Mouse (Mus musculus) heart, postnatal 25 days (tissue): Measurements from ENCODE around the gene Glis1. TPM values are rescaled to one million over a fixed set of nuclear protein-coding genes. Genes with fewer than 3 reads are reported as not detected.

Experiments
- DNase-seq: peaks from one replicate; pipeline ENCODE4 v3.0.0; 2022; ENCODE audit warnings: low spot score
- intact Hi-C: fragments of 180-260 bp; cut with DNase I; formaldehyde crosslinking; loops from one replicate; pipeline ENCODE4 v1.15.1; 2025
- total RNA-seq, 2 experiments: library from RNA; stranded (reverse); gene quantifications; 2 replicates each; pipeline ENCODE4 v1.2.3; 2021

Gene Glis1
- total RNA-seq, 2 experiments from 2014 or later = 0.28 to 0.42 TPM

GRCm38 (mm10) chr4:107495751-107496430 lies 61.5 kb downstream of the Glis1 start:
- DNase-seq = no peak

GRCm38 (mm10) chr4:107497430-107497935 lies 63.1 kb downstream of the Glis1 start:
- DNase-seq = no peak
- intact Hi-C loops = no loop called here

More at GRCm38 (mm10) chr4:107495751-107496430, 61.5 kb downstream of the Glis1 start:
- intact Hi-C loops = no loop called here

GRCm38 (mm10) chr4:107502601-107503051 lies 68.2 kb downstream of the Glis1 start:
- no peak for DNase-seq
- intact Hi-C loops = no loop called here

- intact Hi-C loops = no loop called here
- DNase-seq = no peak
Observed at GRCm38 (mm10) chr4:107514981-107515380, 80.6 kb downstream of the Glis1 start.

- DNase-seq = no peak
- intact Hi-C loops = no loop called here
Observed at GRCm38 (mm10) chr4:107515626-107516025, 81.2 kb downstream of the Glis1 start.

GRCm38 (mm10) chr4:107518766-107519165 lies 84.4 kb downstream of the Glis1 start:
- intact Hi-C loops = no loop called here
- no peak for DNase-seq

GRCm38 (mm10) chr4:107520071-107520470 lies 85.7 kb downstream of the Glis1 start:
- intact Hi-C loops = no loop called here
- no peak for DNase-seq

- DNase-seq = no peak
- intact Hi-C loops = no loop called here
Observed at GRCm38 (mm10) chr4:107520816-107521215, 86.4 kb downstream of the Glis1 start.

GRCm38 (mm10) chr4:107523607-107524151 lies 89.3 kb downstream of the Glis1 start:
- no peak for DNase-seq
- intact Hi-C loops = no loop called here

GRCm38 (mm10) chr4:107535126-107535525 lies 100.7 kb downstream of the Glis1 start:
- intact Hi-C loops = no loop called here
- no peak for DNase-seq

GRCm38 (mm10) chr4:107538116-107538515 lies 103.7 kb downstream of the Glis1 start:
- DNase-seq = no peak
- intact Hi-C loops = no loop called here

- intact Hi-C loops = no loop called here
- DNase-seq = no peak
Observed at GRCm38 (mm10) chr4:107538561-107538960, 104.2 kb downstream of the Glis1 start.

GRCm38 (mm10) chr4:107539021-107539420 lies 104.6 kb downstream of the Glis1 start:
- intact Hi-C loops = no loop called here
- DNase-seq = no peak

- DNase-seq = no peak
- intact Hi-C loops = no loop called here
Observed at GRCm38 (mm10) chr4:107541821-107542220, 107.4 kb downstream of the Glis1 start.

GRCm38 (mm10) chr4:107544843-107545242 lies 110.5 kb downstream of the Glis1 start:
- intact Hi-C loops = no loop called here
- no peak for DNase-seq

GRCm38 (mm10) chr4:107545726-107546125 lies 111.3 kb downstream of the Glis1 start:
- intact Hi-C loops = no loop called here
- DNase-seq = no peak

GRCm38 (mm10) chr4:107546525-107546924 lies 112.1 kb downstream of the Glis1 start:
- intact Hi-C loops = no loop called here
- no peak for DNase-seq

GRCm38 (mm10) chr4:107550096-107550495 lies 115.7 kb downstream of the Glis1 start:
- no peak for DNase-seq

GRCm38 (mm10) chr4:107550546-107550945 lies 116.2 kb downstream of the Glis1 start:
- intact Hi-C loops = no loop called here
- no peak for DNase-seq

More at GRCm38 (mm10) chr4:107550096-107550495, 115.7 kb downstream of the Glis1 start:
- intact Hi-C loops = no loop called here

GRCm38 (mm10) chr4:107552696-107553095 lies 118.3 kb downstream of the Glis1 start:
- DNase-seq = no peak
- intact Hi-C loops = no loop called here

- intact Hi-C loops = no loop called here
- no peak for DNase-seq
Observed at GRCm38 (mm10) chr4:107553774-107554173, 119.4 kb downstream of the Glis1 start.
